Mouse (Mus musculus) MEL (cell line): ENCODE measurements around the gene Hbp1.

Experiments
- CTCF ChIP-seq, 3 experiments: IDR thresholded peaks in 2 of 3; conservative IDR thresholded peaks in 1 of 3; 2 replicates each; pipeline ENCODE4 v1.5.1; 2011 to 2012; ENCODE audit warnings: low read length in 3 of 3, low read depth in 2 of 3, mild to moderate bottlenecking in 2 of 3, improper control_type of control experiment in 1 of 3, inconsistent platforms in 1 of 3, mixed read lengths in 1 of 3, moderate library complexity in 1 of 3; ENCODE audit not compliant: control insufficient read depth in 1 of 3, insufficient read depth in 1 of 3, poor library complexity in 1 of 3, severe bottlenecking in 1 of 3
- MAX ChIP-seq: IDR thresholded peaks from 2 replicates; pipeline ENCODE4 v1.6.1; 2011; ENCODE audit warnings: low read length, improper control_type of control experiment
- POLR2A ChIP-seq, 2 experiments: IDR thresholded peaks; 2 replicates each; pipeline ENCODE4 v1.6.1; 2011 to 2012; ENCODE audit warnings: low read length in 2 of 2, mild to moderate bottlenecking in 2 of 2, control low read depth in 1 of 2, improper control_type of control experiment in 1 of 2, low read depth in 1 of 2, moderate library complexity in 1 of 2; ENCODE audit not compliant: control insufficient read depth in 1 of 2, insufficient read depth in 1 of 2, poor library complexity in 1 of 2

GRCm38 (mm10) chr12:31892771-31893170, 57.6 kb downstream of the Hbp1 start:
- TF ChIP-seq MAX (no peak), POLR2A (IDR thresholded peaks at IDR 0.05; ENCODE audit: control insufficient read depth in 1 of 2, insufficient read depth in 1 of 2, low read depth in 1 of 2, low read length in 2 of 2, poor library complexity in 1 of 2) (no peak), CTCF (IDR thresholded peaks at IDR 0.05 in 2 of 3, conservative IDR thresholded peaks at IDR 0.05 in 1 of 3; ENCODE audit: control insufficient read depth in 1 of 3, insufficient read depth in 1 of 3, low read depth in 2 of 3, low read length in 3 of 3, poor library complexity in 1 of 3, severe bottlenecking in 1 of 3) (no peak)
